Mouse (Mus musculus) cerebellum, postnatal 10 days (tissue): ENCODE data around the gene D1Ertd622e.
"Not testable (repeated sequence)": the region's sequence is repeated elsewhere in the genome, so short reads cannot be mapped to it uniquely, and the experiment has no call there.

ENCODE experiments used
- DNase-seq, 2 experiments: peaks; one replicate each; pipeline ENCODE4 v3.0.0; 2021; ENCODE audit warnings: mixed read lengths in 2 of 2

Gene D1Ertd622e

GRCm38 (mm10) chr1:97632545-97633256, 29.2 kb downstream of the D1Ertd622e start:
- no peak for DNase-seq

GRCm38 (mm10) chr1:97631843-97632470, 29.9 kb downstream of the D1Ertd622e start:
- no peak for DNase-seq

- DNase-seq = no peak
These were observed 31.7 kb downstream of the D1Ertd622e start for GRCm38 (mm10) chr1:97630146-97630545.

GRCm38 (mm10) chr1:97628859-97629258, 33.0 kb downstream of the D1Ertd622e start:
- peak; percentile 19 to 25 for DNase-seq

- peak; percentile 37 to 50 for DNase-seq
These were observed 33.9 kb downstream of the D1Ertd622e start for GRCm38 (mm10) chr1:97628016-97628415.

- DNase-seq = no peak
These were observed 36.4 kb downstream of the D1Ertd622e start for GRCm38 (mm10) chr1:97625427-97625826.

GRCm38 (mm10) chr1:97624386-97624785, 37.5 kb downstream of the D1Ertd622e start:
- no peak for DNase-seq

GRCm38 (mm10) chr1:97623214-97623856, 38.5 kb downstream of the D1Ertd622e start:
- DNase-seq = no peak

- DNase-seq = no peak
These were observed 39.2 kb downstream of the D1Ertd622e start for GRCm38 (mm10) chr1:97622574-97623208.

- DNase-seq = no peak
These were observed 42.1 kb downstream of the D1Ertd622e start for GRCm38 (mm10) chr1:97619621-97620320.

GRCm38 (mm10) chr1:97615525-97615924, 46.3 kb downstream of the D1Ertd622e start:
- DNase-seq = no peak

- DNase-seq = no peak
These were observed 47.1 kb downstream of the D1Ertd622e start for GRCm38 (mm10) chr1:97614531-97615462.

- no peak for DNase-seq
These were observed 50.1 kb downstream of the D1Ertd622e start for GRCm38 (mm10) chr1:97611747-97612146.

GRCm38 (mm10) chr1:97603361-97603760, 58.5 kb downstream of the D1Ertd622e start:
- DNase-seq = no peak

GRCm38 (mm10) chr1:97600371-97600770, 61.5 kb downstream of the D1Ertd622e start:
- no peak for DNase-seq

GRCm38 (mm10) chr1:97599101-97599500, 62.8 kb downstream of the D1Ertd622e start:
- DNase-seq = no peak

- DNase-seq = no peak
These were observed 73.3 kb downstream of the D1Ertd622e start for GRCm38 (mm10) chr1:97588561-97588960.

GRCm38 (mm10) chr1:97585106-97585505, 76.8 kb downstream of the D1Ertd622e start:
- no peak for DNase-seq

GRCm38 (mm10) chr1:97584171-97584570, 77.7 kb downstream of the D1Ertd622e start:
- DNase-seq = no peak

GRCm38 (mm10) chr1:97583085-97583484, 78.8 kb downstream of the D1Ertd622e start:
- no peak for DNase-seq

- DNase-seq = not testable (repeated sequence)
These were observed 81.2 kb downstream of the D1Ertd622e start for GRCm38 (mm10) chr1:97580680-97581079.

GRCm38 (mm10) chr1:97580270-97580669, 81.6 kb downstream of the D1Ertd622e start:
- DNase-seq = no peak
